Mouse (Mus musculus): ENCODE measurements around the gene Col8a2. TPM values are rescaled to one million over a fixed set of nuclear protein-coding genes. Genes with fewer than 3 reads are reported as not detected.
A peak's percentile ranks its signal among the peaks of the same experiment; 100 is the strongest.

Col8a2 gene
- polyA plus RNA-seq, 1 experiment from 2014 or later = 3.1 TPM

GRCm38 (mm10) chr4:126300916-126301583, 14.5 kb downstream of the Col8a2 start:
- DNase-seq (ENCODE audit: low spot score) = no peak

GRCm38 (mm10) chr4:126301584-126302309, 15.2 kb downstream of the Col8a2 start:
- DNase-seq (ENCODE audit: low spot score) = no peak

- DNase-seq (ENCODE audit: low spot score) = no peak
Observed at GRCm38 (mm10) chr4:126303877-126304276, 17.3 kb downstream of the Col8a2 start.

- DNase-seq (ENCODE audit: low spot score) = no peak
Observed at GRCm38 (mm10) chr4:126305428-126305827, 18.8 kb downstream of the Col8a2 start.

GRCm38 (mm10) chr4:126306058-126306457, 19.5 kb downstream of the Col8a2 start:
- DNase-seq (ENCODE audit: low spot score) = no peak

GRCm38 (mm10) chr4:126306827-126307226, 20.2 kb downstream of the Col8a2 start:
- DNase-seq (ENCODE audit: low spot score) = no peak

- DNase-seq (ENCODE audit: low spot score) = peak; percentile 36
Observed at GRCm38 (mm10) chr4:126309211-126309921, 22.8 kb downstream of the Col8a2 start.

GRCm38 (mm10) chr4:126309922-126310309, 23.3 kb downstream of the Col8a2 start:
- DNase-seq (ENCODE audit: low spot score) = peak; percentile 77

- no peak for DNase-seq (ENCODE audit: low spot score)
Observed at GRCm38 (mm10) chr4:126310344-126310743, 23.8 kb downstream of the Col8a2 start.

- no peak for DNase-seq (ENCODE audit: low spot score)
Observed at GRCm38 (mm10) chr4:126311566-126312200, 25.1 kb downstream of the Col8a2 start.

GRCm38 (mm10) chr4:126313202-126313601, 26.6 kb downstream of the Col8a2 start:
- no peak for DNase-seq (ENCODE audit: low spot score)

- DNase-seq (ENCODE audit: low spot score) = no peak
Observed at GRCm38 (mm10) chr4:126314393-126314792, 27.8 kb downstream of the Col8a2 start.

GRCm38 (mm10) chr4:126315931-126316330, 29.3 kb downstream of the Col8a2 start:
- DNase-seq (ENCODE audit: low spot score) = no peak

GRCm38 (mm10) chr4:126316443-126317040, 29.9 kb downstream of the Col8a2 start:
- no peak for DNase-seq (ENCODE audit: low spot score)

GRCm38 (mm10) chr4:126319806-126320205, 33.2 kb downstream of the Col8a2 start:
- DNase-seq (ENCODE audit: low spot score) = no peak

GRCm38 (mm10) chr4:126321111-126321853, 34.7 kb downstream of the Col8a2 start, which contains the start of gene Adprhl2:
Gene Adprhl2, minus strand, starts transcription at chr4:126321703.
- peak; percentile 98 for DNase-seq (ENCODE audit: low spot score)

- no peak for DNase-seq (ENCODE audit: low spot score)
Observed at GRCm38 (mm10) chr4:126321854-126322511, 35.4 kb downstream of the Col8a2 start.

- no peak for DNase-seq (ENCODE audit: low spot score)
Observed at GRCm38 (mm10) chr4:126322646-126323045, 36.1 kb downstream of the Col8a2 start.

GRCm38 (mm10) chr4:126324861-126325260, 38.3 kb downstream of the Col8a2 start:
- DNase-seq (ENCODE audit: low spot score) = no peak

GRCm38 (mm10) chr4:126325281-126325861, 38.8 kb downstream of the Col8a2 start, which contains the start of gene Tekt2:
Gene Tekt2, minus strand, starts transcription at chr4:126325688.
- no peak for DNase-seq (ENCODE audit: low spot score)

All from thymus, postnatal 0 days (tissue).